Mouse (Mus musculus) CH12.LX (cell line): ENCODE results near the gene Aco2. TPM values are rescaled to one million over a fixed set of nuclear protein-coding genes. Genes with fewer than 3 reads are reported as not detected.

Experiments used
- DNase-seq: peaks from one replicate; pipeline ENCODE4 v3.0.0-alpha.2; 2013; ENCODE audit errors: extremely low read depth
- H3K27ac ChIP-seq: 2 replicates; pipeline ENCODE4 v1.5.1; 2012; ENCODE audit warnings: low read depth, mild to moderate bottlenecking, control low read depth, moderate library complexity; ENCODE audit not compliant: insufficient read depth
- H3K27me3 ChIP-seq: replicated peaks from 2 replicates; pipeline ENCODE3; 2012; ENCODE audit warnings: inconsistent platforms
- H3K36me3 ChIP-seq, 2 experiments: replicated peaks in 1 of 2; 2 replicates each; pipeline versions ENCODE3 to v1.6.1; 2012; ENCODE audit warnings: inconsistent platforms in 1 of 2, low read length in 1 of 2, mild to moderate bottlenecking in 1 of 2, mixed read lengths in 1 of 2, moderate library complexity in 1 of 2; ENCODE audit not compliant: control insufficient read depth in 1 of 2, insufficient read depth in 1 of 2
- H3K4me1 ChIP-seq, 2 experiments: 2 replicates each; pipeline ENCODE4 v1.6.1; 2012; ENCODE audit warnings: inconsistent platforms in 1 of 2, moderate library complexity in 1 of 2; ENCODE audit not compliant: insufficient read depth in 2 of 2, control insufficient read depth in 1 of 2
- H3K4me2 ChIP-seq: 2 replicates; pipeline ENCODE4 v1.6.1; 2012; ENCODE audit warnings: low read depth, mild to moderate bottlenecking, control low read depth; ENCODE audit not compliant: poor library complexity, insufficient read depth, severe bottlenecking
- H3K4me3 ChIP-seq, 3 experiments: fragments of 150-350 bp in 1 of 3; sonication (generic) in 1 of 3; replicated peaks in 1 of 3; 2 replicates each; pipeline versions ENCODE3 to v1.5.1; 2011 to 2012; ENCODE audit warnings: low read depth in 2 of 3, low read length in 2 of 3, mild to moderate bottlenecking in 2 of 3, moderate library complexity in 2 of 3, control low read depth in 1 of 3, improper control_type of control experiment in 1 of 3, inconsistent platforms in 1 of 3, mixed read lengths in 1 of 3; ENCODE audit not compliant: poor library complexity in 1 of 3
- H3K79me2 ChIP-seq: replicated peaks from 2 replicates; pipeline ENCODE4 v1.6.1; 2012; ENCODE audit warnings: mild to moderate bottlenecking, moderate library complexity; ENCODE audit not compliant: control insufficient read depth, poor library complexity, insufficient read depth, severe bottlenecking; ENCODE audit errors: extremely low read depth
- H3K9ac ChIP-seq: 2 replicates; pipeline ENCODE4 v1.6.1; 2012; ENCODE audit warnings: low read depth, mild to moderate bottlenecking, control low read depth, moderate library complexity; ENCODE audit not compliant: insufficient read depth
- H3K9me3 ChIP-seq: replicated peaks from 2 replicates; pipeline ENCODE3; 2012; ENCODE audit warnings: low read length, inconsistent platforms, mixed read lengths
- CTCF ChIP-seq, 2 experiments: IDR thresholded peaks in 1 of 2; conservative IDR thresholded peaks in 1 of 2; 2 replicates each; pipeline ENCODE4 v1.5.1; 2011 to 2012; ENCODE audit warnings: low read depth in 2 of 2, low read length in 2 of 2, improper control_type of control experiment in 1 of 2, inconsistent platforms in 1 of 2, mild to moderate bottlenecking in 1 of 2, moderate library complexity in 1 of 2
- E2F4 ChIP-seq: IDR thresholded peaks from 2 replicates; pipeline ENCODE4 v1.6.1; 2011; ENCODE audit warnings: low read depth, low read length, improper control_type of control experiment; ENCODE audit not compliant: insufficient replicate concordance
- ELF1 ChIP-seq: IDR thresholded peaks from 2 replicates; pipeline ENCODE4 v1.6.1; 2014; ENCODE audit warnings: low read depth, mild to moderate bottlenecking, inconsistent platforms, low read length, improper control_type of control experiment
- ETS1 ChIP-seq: conservative IDR thresholded peaks from 2 replicates; pipeline ENCODE4 v1.6.1; 2012; ENCODE audit warnings: low read depth, mild to moderate bottlenecking, inconsistent platforms, low read length, improper control_type of control experiment, moderate library complexity
- HCFC1 ChIP-seq: IDR thresholded peaks from 2 replicates; pipeline ENCODE4 v1.6.1; 2012; ENCODE audit warnings: low read depth, mild to moderate bottlenecking, inconsistent platforms, low read length, improper control_type of control experiment
- IRF4 ChIP-seq: IDR thresholded peaks from 2 replicates; pipeline ENCODE4 v1.6.1; 2014; ENCODE audit warnings: low read depth, mild to moderate bottlenecking, inconsistent platforms, low read length, improper control_type of control experiment
- JUND ChIP-seq: conservative IDR thresholded peaks from 2 replicates; pipeline ENCODE4 v1.6.1; 2011; ENCODE audit warnings: low read depth, low read length, improper control_type of control experiment
- MAFK ChIP-seq: IDR thresholded peaks from 2 replicates; pipeline ENCODE4 v1.6.1; 2011; ENCODE audit warnings: low read length, improper control_type of control experiment; ENCODE audit not compliant: insufficient replicate concordance
- RAD21 ChIP-seq: IDR thresholded peaks from 2 replicates; pipeline ENCODE4 v1.6.1; 2011; ENCODE audit warnings: low read depth, mild to moderate bottlenecking, low read length, improper control_type of control experiment, moderate library complexity
- SMC3 ChIP-seq: IDR thresholded peaks from 2 replicates; pipeline ENCODE4 v1.6.1; 2011; ENCODE audit warnings: low read depth, low read length, improper control_type of control experiment
- TCF12 ChIP-seq: IDR thresholded peaks from 2 replicates; pipeline ENCODE4 v1.6.1; 2014; ENCODE audit warnings: low read depth, mild to moderate bottlenecking, inconsistent platforms, low read length, improper control_type of control experiment
- USF1 ChIP-seq: IDR thresholded peaks from 2 replicates; pipeline ENCODE4 v1.6.1; 2014; ENCODE audit warnings: low read depth, mild to moderate bottlenecking, inconsistent platforms, low read length, improper control_type of control experiment
- USF2 ChIP-seq: conservative IDR thresholded peaks from 2 replicates; pipeline ENCODE4 v1.6.1; 2011; ENCODE audit warnings: low read depth, low read length, improper control_type of control experiment
- ZMIZ1 ChIP-seq: IDR thresholded peaks from 2 replicates; pipeline ENCODE4 v1.6.1; 2012; ENCODE audit warnings: low read depth, mild to moderate bottlenecking, inconsistent platforms, low read length, improper control_type of control experiment
- dilution Hi-C: fragments of 300-500 bp; cut with MboI; formaldehyde crosslinking; loops from 2 replicates; pipeline ENCODE4 v1.14.3; 2020; ENCODE audit warnings: low sequenced_read_pairs; ENCODE audit not compliant: extremely low pct_unique_long_range_greater_than_20kb, extremely low pct_ligation_motif_present
- in situ Hi-C: fragments of 300-500 bp; cut with MboI; formaldehyde crosslinking; loops from 3 replicates; pipeline ENCODE4 v1.14.3; 2019; ENCODE audit warnings: low sequenced_read_pairs, low pct_ligation_motif_present, low pct_unique_long_range_greater_than_20kb, mixed read lengths
- polyA plus RNA-seq: library from polyadenylated mRNA; unstranded; fragments of >175 nt; gene quantifications from 2 replicates; pipeline ENCODE4 v1.2.1, GENCODE M21; 2012; ENCODE audit warnings: low read depth; ENCODE audit not compliant: insufficient read length
- total RNA-seq, 2 experiments: library from RNA; depleted of rRNA; stranded (reverse); fragments of 300-350 nt in 1 of 2; fragments of >200 nt in 1 of 2; gene quantifications; 2 replicates each; pipeline ENCODE4 v1.2.3; 2012 to 2014

Gene Aco2
- total and polyA plus RNA-seq, 3 experiments: 150 to 205 (median 190) TPM

- TF ChIP-seq ZMIZ1: no peak
- TF ChIP-seq HCFC1: no peak
- no peaks in the 10 kb centered on the region for H3K36me3 ChIP-seq
- dilution Hi-C loops (no loop called here), in situ Hi-C loops (no loop called here)
- no peak within 1 kb of the TSS for H3K27ac ChIP-seq
- peaks cover 20 to 58% of the 10 kb centered on the region in 2 experiments for H3K4me1 ChIP-seq
- DNase-seq: no peak
- no peaks in the 10 kb centered on the region for H3K9me3 ChIP-seq
- H3K79me2 ChIP-seq: no peaks in the 10 kb centered on the region
- H3K4me2 ChIP-seq: no peak within 1 kb of the TSS
- no peak within 1 kb of the TSS for H3K4me3 ChIP-seq
- no peak within 1 kb of the TSS for H3K9ac ChIP-seq
- H3K27me3 ChIP-seq: no peaks in the 10 kb centered on the region
These were observed 64.6 kb downstream of the Aco2 start, which contains the start of gene Csdc2 for GRCm38 (mm10) chr15:81936679-81937078. Gene Csdc2 (plus strand): TSS chr15:81936759.

GRCm38 (mm10) chr15:81937098-81937972, 65.2 kb downstream of the Aco2 start:
- no peaks in the 10 kb centered on the region for H3K9me3 ChIP-seq
- in situ Hi-C loops: no loop called here
- H3K9ac ChIP-seq: no peak overlapping the region
- dilution Hi-C loops: no loop called here
- H3K4me3 ChIP-seq: no peak overlapping the region
- no peaks in the 10 kb centered on the region for H3K36me3 ChIP-seq
- no peaks in the 10 kb centered on the region for H3K27me3 ChIP-seq
- H3K27ac ChIP-seq: no peak overlapping the region
- DNase-seq: no peak
- no peak overlapping the region for H3K4me2 ChIP-seq
- peaks cover 20 to 60% of the 10 kb centered on the region in 2 experiments for H3K4me1 ChIP-seq
- no peaks in the 10 kb centered on the region for H3K79me2 ChIP-seq
- no peak for TF ChIP-seq USF2
- TF ChIP-seq ELF1: no peak
- TF ChIP-seq MAFK: no peak
- no peak for TF ChIP-seq TCF12
- TF ChIP-seq E2F4: no peak
- TF ChIP-seq IRF4: no peak
- no peak for TF ChIP-seq ETS1
- TF ChIP-seq CTCF (conservative IDR thresholded peaks at IDR 0.05 in 1 of 2, IDR thresholded peaks at IDR 0.05 in 1 of 2; ENCODE audit: low read depth in 2 of 2, low read length in 2 of 2): no peak
- no peak for TF ChIP-seq RAD21
- TF ChIP-seq SMC3: no peak
- TF ChIP-seq JUND: no peak
- TF ChIP-seq USF1: no peak
